Mouse (Mus musculus) thymus, adult 2 months (tissue): ENCODE data around the gene Zfp639.

Experiments used
- CTCF ChIP-seq: fragments of 200-500 bp; IDR thresholded peaks from 2 replicates; pipeline ENCODE4 v1.5.1; 2012; ENCODE audit warnings: mild to moderate bottlenecking, control low read depth, low read length, moderate library complexity, borderline replicate concordance; ENCODE audit not compliant: control insufficient read depth, poor library complexity, insufficient read depth; ENCODE audit errors: extremely low read depth
- POLR2A ChIP-seq: fragments of 200-500 bp; IDR thresholded peaks from 2 replicates; pipeline ENCODE4 v1.6.1; 2012; ENCODE audit warnings: mild to moderate bottlenecking, low read length, control low read depth, moderate library complexity; ENCODE audit not compliant: control insufficient read depth, poor library complexity, insufficient read depth; ENCODE audit errors: extremely low read depth

- no peak for TF ChIP-seq CTCF
- TF ChIP-seq POLR2A: no peak
These were observed 27.5 kb downstream of the Zfp639 start for GRCm38 (mm10) chr3:32537556-32537955.
